Mouse (Mus musculus) embryonic facial prominence, embryonic 13.5 days (tissue): Measurements from ENCODE around the gene Arhgef28. TPM values are rescaled to one million over a fixed set of nuclear protein-coding genes. Genes with fewer than 3 reads are reported as not detected.

Experiments
- ATAC-seq: fragments of 200-750 bp; cut with Nextera tagmentation; 2 replicates; pipeline ENCODE4 v1.8.0; 2017; ENCODE audit warnings: low read depth; ENCODE audit not compliant: insufficient number of reproducible peaks, insufficient read depth, low FRiP score, low TSS enrichment
- H3K27ac ChIP-seq: fragments of 300-500 bp; sonication (generic); 2 replicates; pipeline ENCODE4 v1.5.1; 2015; ENCODE audit warnings: moderate library complexity, mild to moderate bottlenecking, inconsistent platforms
- H3K27me3 ChIP-seq: fragments of 300-500 bp; sonication (generic); 2 replicates; pipeline ENCODE4 v1.6.1; 2015; ENCODE audit warnings: mild to moderate bottlenecking, inconsistent platforms
- H3K36me3 ChIP-seq: fragments of 300-500 bp; sonication (generic); 2 replicates; pipeline ENCODE4 v1.6.1; 2015; ENCODE audit warnings: mild to moderate bottlenecking, inconsistent platforms
- H3K4me1 ChIP-seq: fragments of 300-500 bp; sonication (generic); 2 replicates; pipeline ENCODE4 v1.6.1; 2015; ENCODE audit warnings: inconsistent platforms
- H3K4me2 ChIP-seq: fragments of 300-500 bp; sonication (generic); 2 replicates; pipeline ENCODE4 v1.6.1; 2015; ENCODE audit warnings: moderate library complexity, mild to moderate bottlenecking, inconsistent platforms
- H3K4me3 ChIP-seq: fragments of 300-500 bp; sonication (generic); 2 replicates; pipeline ENCODE4 v1.5.1; 2015; ENCODE audit warnings: mild to moderate bottlenecking, inconsistent platforms
- H3K9ac ChIP-seq: fragments of 300-500 bp; sonication (generic); 2 replicates; pipeline ENCODE4 v1.6.1; 2015; ENCODE audit warnings: mild to moderate bottlenecking, inconsistent platforms
- H3K9me3 ChIP-seq: fragments of 300-500 bp; sonication (generic); 2 replicates; pipeline ENCODE4 v1.6.1; 2016; ENCODE audit warnings: inconsistent platforms
- WGBS: fragments of 180-500 bp; shearing (Covaris S2); methylation state at CpG from one replicate; pipeline ENCODE4 v1.1.7; 2015; ENCODE audit warnings: mixed read lengths; 5-methylcytosine and 5-hydroxymethylcytosine counted together
- polyA plus RNA-seq: library from polyadenylated mRNA; unstranded; fragments of >200 nt; fragmentation: Nextera tagmentation; extraction: Ambion mirVana; gene quantifications from 2 replicates; pipeline ENCODE4 v1.2.1, GENCODE M21; 2015

Gene Arhgef28
- 12.9 and 15.5 TPM in 2 replicates for polyA plus RNA-seq

DNA sequence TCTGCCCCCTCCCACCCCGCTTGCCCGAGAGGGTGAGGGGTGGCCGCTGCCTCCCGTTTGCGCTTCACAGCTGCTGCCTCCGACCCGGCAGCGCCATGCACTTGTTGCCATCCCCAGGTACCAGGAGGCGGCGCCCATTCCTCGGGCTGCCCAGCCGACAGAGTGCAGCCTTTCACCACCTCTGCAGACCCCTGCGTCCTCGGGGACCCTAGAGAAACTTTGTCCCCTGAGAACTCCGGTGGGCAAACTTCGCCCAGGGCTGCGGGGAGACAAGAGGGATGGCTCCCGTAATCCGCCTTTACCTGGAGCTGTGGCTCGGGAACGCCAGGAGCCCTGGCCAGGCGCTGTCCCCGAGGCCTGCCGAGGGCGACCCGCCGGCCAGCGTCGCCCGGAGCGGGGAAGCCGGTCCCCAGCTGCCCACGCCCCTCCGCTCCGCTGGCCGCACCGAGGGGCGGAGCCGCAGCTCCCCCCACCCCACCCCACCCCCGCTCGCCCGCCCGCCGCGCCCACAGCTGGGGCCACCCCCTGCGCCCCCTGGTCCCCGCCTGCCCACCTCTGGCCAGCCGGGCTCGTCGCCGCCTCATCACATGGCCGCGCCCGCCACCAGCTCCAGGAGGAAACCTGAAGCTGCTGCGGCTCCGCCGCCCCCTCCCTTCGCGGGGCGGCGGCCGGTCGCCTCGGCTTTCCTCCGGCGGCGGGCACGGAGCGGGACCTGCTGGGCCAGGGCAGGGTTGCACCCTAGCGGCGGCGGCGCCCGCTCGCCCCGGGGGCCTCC lies at the start of gene Arhgef28:
TSS of gene Arhgef28 (minus strand) at position 669 of the 775 bp plus-strand sequence.
- H3K9ac ChIP-seq = peak within 1 kb of the TSS; percentile 73
- no peaks in the 10 kb centered on the region for H3K9me3 ChIP-seq
- H3K4me3 ChIP-seq = peak within 1 kb of the TSS; percentile 63
- H3K27ac ChIP-seq = peak within 1 kb of the TSS; percentile 51
- no peaks in the 10 kb centered on the region for H3K36me3 ChIP-seq
- peaks cover 18% of the 10 kb centered on the region for H3K27me3 ChIP-seq
- under 1% methylated on average over 40 of the region's 76 CpGs for WGBS
- H3K4me2 ChIP-seq = peak within 1 kb of the TSS; percentile 97
- ATAC-seq = peak; percentile 81
- peaks cover 12% of the 10 kb centered on the region for H3K4me1 ChIP-seq

GRCm38 (mm10) chr13:98254921-98255320 lies 48.7 kb upstream of the Arhgef28 start:
- Histone ChIP-seq H3K27me3 (no peaks in the 10 kb centered on the region), H3K4me2 (no peak overlapping the region), H3K4me3 (no peak overlapping the region), H3K9ac (no peak overlapping the region), H3K4me1 (no peaks in the 10 kb centered on the region), H3K9me3 (no peaks in the 10 kb centered on the region), H3K27ac (no peak overlapping the region), H3K36me3 (peaks cover 83% of the 10 kb centered on the region)
- 71% methylated on average over 9 of the region's 9 CpGs for WGBS
- ATAC-seq = no peak

DNA sequence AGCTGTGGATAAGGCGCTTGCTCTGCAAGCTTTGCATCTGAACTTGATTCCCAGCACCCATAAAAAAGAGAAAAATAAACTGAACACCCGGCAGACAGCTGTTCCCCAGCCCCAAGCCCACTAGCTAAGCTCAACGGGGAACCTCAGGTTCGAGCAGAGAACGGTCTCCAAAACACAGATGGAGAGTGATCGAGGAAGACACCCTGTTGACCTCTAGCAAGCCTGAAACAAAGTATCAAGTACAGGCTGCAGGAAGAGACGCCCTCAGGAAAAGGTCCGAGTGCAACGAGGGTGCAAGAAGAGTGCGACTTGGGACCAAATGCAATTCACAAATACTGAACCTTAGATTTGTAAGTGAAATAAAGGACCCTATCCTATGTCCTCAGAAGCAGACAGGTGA lies 43.4 kb upstream of the Arhgef28 start:
- H3K36me3 ChIP-seq = peaks cover 66% of the 10 kb centered on the region
- no peak for ATAC-seq
- WGBS = 84% methylated on average over 10 of the region's 10 CpGs

DNA sequence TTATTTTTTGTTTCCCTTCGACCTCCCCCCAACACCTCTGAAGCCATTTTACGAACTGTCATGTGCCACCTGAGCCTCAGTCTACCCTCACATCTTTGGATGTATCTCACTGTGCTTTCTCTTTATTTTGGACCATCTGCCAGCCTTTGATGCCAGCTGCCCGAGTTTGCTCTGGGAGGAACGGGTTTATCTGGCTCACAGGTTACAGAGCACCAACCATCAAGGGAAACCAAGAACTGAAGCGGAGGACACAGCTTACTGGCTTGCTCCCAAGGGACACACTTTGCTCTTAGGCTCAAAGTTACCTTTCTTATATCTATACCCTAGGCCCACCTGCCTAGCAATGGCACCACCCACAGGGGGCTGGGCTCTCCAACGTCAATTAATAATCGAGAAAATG lies 39.1 kb upstream of the Arhgef28 start:
- Histone ChIP-seq H3K36me3 (peaks cover 31% of the 10 kb centered on the region), H3K9me3 (no peaks in the 10 kb centered on the region), H3K27ac (no peak overlapping the region), H3K4me2 (no peak overlapping the region), H3K27me3 (no peaks in the 10 kb centered on the region), H3K4me3 (no peak overlapping the region), H3K4me1 (no peaks in the 10 kb centered on the region), H3K9ac (no peak overlapping the region)
- 77% methylated on average over 7 of the region's 7 CpGs for whole genome bisulfite sequencing
- no peak for ATAC-seq

More for the DNA sequence above, 43.4 kb upstream of the Arhgef28 start:
- no peak overlapping the region for H3K4me2 ChIP-seq
- H3K9me3 ChIP-seq = no peaks in the 10 kb centered on the region
- no peak overlapping the region for H3K4me3 ChIP-seq
- H3K27ac ChIP-seq = no peak overlapping the region
- H3K4me1 ChIP-seq = no peaks in the 10 kb centered on the region
- no peaks in the 10 kb centered on the region for H3K27me3 ChIP-seq
- no peak overlapping the region for H3K9ac ChIP-seq

- H3K36me3 ChIP-seq = peaks cover 25% of the 10 kb centered on the region
- H3K4me1 ChIP-seq = no peaks in the 10 kb centered on the region
- H3K9ac ChIP-seq = no peak overlapping the region
- H3K4me3 ChIP-seq = no peak overlapping the region
- WGBS = 68% methylated on average over 5 of the region's 5 CpGs
- no peak for ATAC-seq
- H3K4me2 ChIP-seq = no peak overlapping the region
- no peak overlapping the region for H3K27ac ChIP-seq
- no peaks in the 10 kb centered on the region for H3K9me3 ChIP-seq
- H3K27me3 ChIP-seq = no peaks in the 10 kb centered on the region
These were observed 38.5 kb upstream of the Arhgef28 start for GRCm38 (mm10) chr13:98244571-98245350.

DNA sequence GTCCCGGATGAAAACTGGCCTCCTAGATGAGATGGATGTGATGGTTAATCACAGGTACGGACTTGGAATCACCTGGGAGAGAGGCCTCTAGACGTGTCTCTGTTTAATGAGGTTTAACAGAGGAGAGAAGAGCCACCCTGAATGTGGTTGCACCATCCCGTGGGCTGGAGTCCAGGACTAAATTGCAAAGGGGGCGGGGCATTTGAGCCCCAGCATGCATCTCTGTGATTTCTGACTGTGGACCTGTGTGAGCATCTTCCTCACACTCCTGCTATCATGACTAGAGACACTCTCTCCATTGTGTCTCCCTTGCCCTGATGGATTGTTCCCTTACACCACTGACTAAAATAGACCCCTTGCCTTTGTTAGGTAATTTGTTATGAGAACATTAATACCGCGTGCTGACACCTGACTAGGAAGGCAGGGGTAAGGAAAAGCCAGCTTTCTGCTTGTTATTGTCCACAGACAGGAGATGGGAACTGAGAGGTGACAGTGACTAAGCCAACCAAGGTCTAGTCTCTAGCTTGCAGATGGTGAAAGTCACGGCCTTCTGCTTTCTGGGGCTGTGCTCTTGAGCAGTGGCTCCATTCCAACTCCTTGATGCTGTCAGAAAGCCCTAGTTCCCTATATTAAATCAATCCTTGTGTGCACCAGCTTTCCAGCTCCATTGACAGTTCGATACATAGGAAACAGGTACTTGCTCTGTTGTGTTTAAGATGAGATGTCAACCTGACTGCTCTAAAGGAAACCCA lies 35.5 kb upstream of the Arhgef28 start:
- Histone ChIP-seq H3K27ac (no peak overlapping the region), H3K36me3 (no peaks in the 10 kb centered on the region), H3K9ac (no peak overlapping the region), H3K4me2 (no peak overlapping the region), H3K4me3 (no peak overlapping the region), H3K9me3 (no peaks in the 10 kb centered on the region), H3K27me3 (no peaks in the 10 kb centered on the region; the same call in 1 of the 2 replicates), H3K4me1 (no peaks in the 10 kb centered on the region)
- ATAC-seq = no peak
- WGBS = 69% methylated on average over 9 of the region's 9 CpGs

GRCm38 (mm10) chr13:98239978-98240641 lies 33.9 kb upstream of the Arhgef28 start:
- 14% methylated on average over 12 of the region's 12 CpGs for WGBS
- no peaks in the 10 kb centered on the region for H3K4me1 ChIP-seq
- no peaks in the 10 kb centered on the region for H3K9me3 ChIP-seq
- H3K27me3 ChIP-seq = no peaks in the 10 kb centered on the region; the same call in 1 of the 2 replicates
- no peaks in the 10 kb centered on the region for H3K36me3 ChIP-seq
- no peak for ATAC-seq
- no peak overlapping the region for H3K4me3 ChIP-seq
- H3K4me2 ChIP-seq = no peak overlapping the region
- no peak overlapping the region for H3K27ac ChIP-seq
- no peak overlapping the region for H3K9ac ChIP-seq

DNA sequence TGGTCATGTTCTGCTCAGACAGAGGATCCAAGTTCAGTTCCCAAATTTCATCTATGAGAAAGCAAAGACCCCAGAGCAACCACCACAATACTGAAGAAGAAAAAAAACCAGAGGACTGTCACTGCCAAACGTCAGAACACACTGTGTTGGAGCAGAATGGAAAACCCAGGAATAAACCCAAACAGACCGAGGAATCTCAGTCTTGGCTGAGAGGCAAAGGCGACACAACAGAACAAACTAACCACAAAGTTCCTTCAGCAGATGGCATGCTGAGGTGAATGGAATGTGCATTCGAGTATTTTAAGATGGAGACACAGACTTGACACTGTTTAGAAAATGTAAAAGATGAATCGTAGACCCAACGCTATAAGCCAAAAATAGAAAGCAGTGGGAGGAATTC lies 29.2 kb upstream of the Arhgef28 start:
- WGBS = 70% methylated on average over 6 of the region's 6 CpGs
- H3K4me3 ChIP-seq = no peak overlapping the region
- ATAC-seq = no peak

DNA sequence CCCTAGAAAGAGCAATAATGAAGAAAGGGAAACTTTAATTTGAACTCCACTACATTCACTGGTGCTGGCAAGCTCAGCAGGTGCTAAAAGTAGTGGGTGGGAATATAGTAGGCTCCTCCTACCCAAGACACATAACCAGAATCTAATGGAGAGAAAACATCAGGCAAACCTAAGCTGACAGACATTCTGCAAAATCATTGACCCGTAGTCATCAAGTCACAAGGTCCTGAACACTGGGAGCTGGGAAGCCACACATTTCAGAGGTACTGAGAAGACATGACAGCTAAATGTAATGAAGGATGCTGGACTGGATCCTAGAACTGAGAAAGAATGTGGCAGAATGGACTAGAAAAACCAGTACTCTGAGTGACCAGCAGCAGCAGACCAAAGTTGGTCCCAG lies 24.3 kb upstream of the Arhgef28 start:
- no peak overlapping the region for H3K27ac ChIP-seq
- no peaks in the 10 kb centered on the region for H3K36me3 ChIP-seq
- no peak for ATAC-seq
- no peaks in the 10 kb centered on the region for H3K9me3 ChIP-seq
- no peak overlapping the region for H3K9ac ChIP-seq
- H3K4me1 ChIP-seq = no peaks in the 10 kb centered on the region
- WGBS = 91% methylated on average over 1 of the region's 1 CpGs
- no peaks in the 10 kb centered on the region for H3K27me3 ChIP-seq
- H3K4me2 ChIP-seq = no peak overlapping the region
- no peak overlapping the region for H3K4me3 ChIP-seq

More for the DNA sequence above, 29.2 kb upstream of the Arhgef28 start:
- no peak overlapping the region for H3K27ac ChIP-seq
- H3K9me3 ChIP-seq = no peaks in the 10 kb centered on the region
- no peaks in the 10 kb centered on the region for H3K36me3 ChIP-seq
- no peak overlapping the region for H3K4me2 ChIP-seq
- H3K27me3 ChIP-seq = no peaks in the 10 kb centered on the region; the same call in 1 of the 2 replicates
- H3K9ac ChIP-seq = no peak overlapping the region
- no peaks in the 10 kb centered on the region for H3K4me1 ChIP-seq

DNA sequence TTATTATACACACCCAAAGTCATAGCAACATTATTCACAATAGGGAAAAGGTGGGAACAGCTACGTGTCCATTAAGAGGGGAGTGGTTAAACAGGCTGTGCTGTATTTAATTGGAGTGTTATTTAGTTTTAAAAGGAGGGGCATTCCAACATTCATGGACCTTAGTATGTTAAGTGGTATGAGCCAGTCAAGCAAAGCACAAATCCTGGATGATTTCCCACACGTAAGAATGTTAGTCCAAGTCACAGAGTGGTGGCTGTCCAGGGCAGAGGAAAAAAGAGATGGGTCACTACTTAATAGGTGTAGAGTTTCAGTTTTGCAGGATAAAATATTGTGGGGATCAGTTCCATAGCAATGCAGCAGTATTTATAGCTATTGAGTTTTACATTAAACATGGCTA lies 20.0 kb upstream of the Arhgef28 start:
- WGBS = 76% methylated on average over 2 of the region's 2 CpGs
- Histone ChIP-seq H3K4me3 (no peak overlapping the region), H3K4me1 (0 out of 2 replicates have a peak, but pooled peaks cover 4% of the 10 kb centered on the region), H3K4me2 (no peak overlapping the region), H3K27ac (no peak overlapping the region), H3K36me3 (no peaks in the 10 kb centered on the region), H3K9me3 (no peaks in the 10 kb centered on the region), H3K9ac (no peak overlapping the region), H3K27me3 (peaks cover 4% of the 10 kb centered on the region; the same call in 1 of the 2 replicates)
- no peak for ATAC-seq

GRCm38 (mm10) chr13:98222848-98223247 lies 16.6 kb upstream of the Arhgef28 start:
- no peak overlapping the region for H3K27ac ChIP-seq
- no peaks in the 10 kb centered on the region for H3K36me3 ChIP-seq
- H3K9ac ChIP-seq = no peak overlapping the region; the same call in 1 of the 2 replicates
- H3K4me2 ChIP-seq = no peak overlapping the region
- WGBS = 34% methylated on average over 12 of the region's 12 CpGs
- no peak overlapping the region for H3K4me3 ChIP-seq
- ATAC-seq = no peak
- no peaks in the 10 kb centered on the region for H3K9me3 ChIP-seq
- H3K4me1 ChIP-seq = 0 out of 2 replicates have a peak, but pooled peaks cover 4% of the 10 kb centered on the region
- peaks cover 4% of the 10 kb centered on the region; the same call in 1 of the 2 replicates for H3K27me3 ChIP-seq
